Mouse (Mus musculus): ENCODE results near the gene Tsc2. TPM values are rescaled to one million over a fixed set of nuclear protein-coding genes. Genes with fewer than 3 reads are reported as not detected.

The Tsc2 gene
- total RNA-seq, 2 experiments from 2014 or later = 182 to 189 TPM

GRCm38 (mm10) chr17:24573811-24574210, 58.6 kb downstream of the Tsc2 start:
- no peak for DNase-seq (ENCODE audit: low spot score in 2 of 2)

GRCm38 (mm10) chr17:24572651-24573245, 59.7 kb downstream of the Tsc2 start:
- no peak for DNase-seq (ENCODE audit: low spot score in 2 of 2)

DNA sequence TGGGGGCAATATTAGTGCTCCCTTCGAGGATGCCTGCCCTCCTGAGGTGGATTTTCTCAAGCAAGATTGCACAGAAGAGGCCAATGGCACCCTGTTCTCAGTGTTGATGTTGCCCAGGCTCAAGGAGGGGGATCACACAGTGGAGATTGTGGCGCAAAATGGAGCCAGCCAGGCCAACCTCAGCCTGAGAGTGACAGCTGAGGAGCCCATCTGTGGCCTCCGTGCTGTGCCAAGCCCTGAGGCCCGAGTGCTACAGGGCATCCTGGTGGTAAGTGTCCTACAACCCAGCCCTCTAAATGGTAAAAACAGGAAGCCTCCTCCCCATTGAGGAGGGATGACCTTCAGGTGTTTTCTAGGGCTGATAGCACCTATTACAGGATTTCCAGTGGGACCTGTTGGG, 62.6 kb downstream of the Tsc2 start:
- DNase-seq (ENCODE audit: low spot score in 2 of 2) = no peak

- DNase-seq (ENCODE audit: low spot score in 2 of 2) = no peak
Measured at GRCm38 (mm10) chr17:24567034-24567779, 65.2 kb downstream of the Tsc2 start.

GRCm38 (mm10) chr17:24565792-24566191, 66.6 kb downstream of the Tsc2 start:
- DNase-seq (ENCODE audit: low spot score in 2 of 2) = no peak

- DNase-seq (ENCODE audit: low spot score in 2 of 2) = no peak
Measured at GRCm38 (mm10) chr17:24565092-24565491, 67.3 kb downstream of the Tsc2 start.

GRCm38 (mm10) chr17:24564422-24564821, 68.0 kb downstream of the Tsc2 start:
- no peak for DNase-seq (ENCODE audit: low spot score in 2 of 2)

DNA sequence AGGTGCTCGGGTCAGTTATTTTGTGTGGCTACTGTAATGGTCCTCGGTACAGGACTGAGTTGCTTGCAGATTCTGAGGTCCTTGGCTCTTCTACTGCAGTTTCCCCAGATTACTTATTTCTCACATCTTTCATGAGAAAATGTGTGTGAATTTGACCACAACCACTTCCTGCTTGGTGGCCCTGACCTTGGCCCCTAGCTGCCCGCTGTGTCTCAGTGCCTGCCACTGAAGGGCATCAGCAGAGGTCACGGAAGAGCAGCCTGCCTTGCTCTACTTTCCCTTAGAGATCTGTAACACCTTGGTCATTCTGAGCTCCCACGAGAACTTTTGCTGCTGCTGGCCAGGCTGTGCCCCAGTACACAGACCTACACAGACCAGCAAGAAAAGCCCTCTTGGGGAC, 68.8 kb downstream of the Tsc2 start:
- DNase-seq (ENCODE audit: low spot score in 2 of 2) = no peak

GRCm38 (mm10) chr17:24561592-24561991, 70.8 kb downstream of the Tsc2 start:
- no peak for DNase-seq (ENCODE audit: low spot score in 2 of 2)

- no peak for DNase-seq (ENCODE audit: low spot score in 2 of 2)
Measured at GRCm38 (mm10) chr17:24560301-24561028, 72.0 kb downstream of the Tsc2 start.

DNA sequence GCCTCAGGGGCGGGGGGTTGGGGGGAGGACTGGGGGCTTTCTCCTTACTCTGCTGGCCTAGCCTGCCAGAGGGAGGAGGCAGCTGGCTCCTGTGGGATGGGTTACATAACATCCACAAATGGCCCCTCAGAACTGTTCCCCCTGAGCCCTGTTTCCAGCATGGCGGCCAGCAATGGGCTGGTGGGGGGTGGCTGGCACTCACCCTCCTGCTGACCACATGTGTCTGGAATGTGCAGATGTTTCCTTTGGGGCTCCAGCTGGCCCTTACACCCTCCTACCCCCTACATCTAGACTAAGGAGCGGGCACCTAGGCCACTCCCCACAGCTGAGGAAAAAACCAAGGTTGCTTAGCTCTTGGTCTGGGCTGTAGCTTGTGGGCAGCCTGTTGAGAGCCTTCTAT, 73.3 kb downstream of the Tsc2 start:
- no peak for DNase-seq (ENCODE audit: low spot score in 2 of 2)

DNA sequence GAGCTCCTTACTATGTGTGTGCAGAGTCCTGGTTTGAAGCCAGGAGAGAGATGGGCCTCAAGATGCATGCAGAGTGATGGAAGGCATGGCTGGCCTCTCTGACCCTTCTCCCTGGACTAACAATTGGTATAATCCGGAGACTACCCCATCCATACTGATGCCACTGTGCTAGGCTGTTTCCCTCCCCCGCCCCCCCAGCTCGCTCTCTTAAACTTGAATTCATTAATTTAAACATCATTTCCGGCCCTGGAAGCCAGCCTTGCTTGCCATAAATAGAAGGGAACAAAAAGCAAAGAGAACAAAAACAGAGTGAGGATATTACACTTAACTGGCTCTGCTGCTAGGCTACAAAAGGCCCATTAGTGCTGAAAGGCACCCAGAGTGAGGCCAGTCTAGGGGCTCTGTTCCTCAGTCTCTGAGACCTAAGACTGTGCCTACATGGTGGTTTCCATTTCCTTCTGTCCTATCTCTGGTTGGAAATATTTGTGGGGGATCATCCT, 73.8 kb downstream of the Tsc2 start:
- DNase-seq (ENCODE audit: low spot score in 2 of 2) = peak in 1 of 2 experiments; percentile 71

- no peak for DNase-seq (ENCODE audit: low spot score in 2 of 2)
Measured at GRCm38 (mm10) chr17:24557091-24557490, 75.3 kb downstream of the Tsc2 start.

DNA sequence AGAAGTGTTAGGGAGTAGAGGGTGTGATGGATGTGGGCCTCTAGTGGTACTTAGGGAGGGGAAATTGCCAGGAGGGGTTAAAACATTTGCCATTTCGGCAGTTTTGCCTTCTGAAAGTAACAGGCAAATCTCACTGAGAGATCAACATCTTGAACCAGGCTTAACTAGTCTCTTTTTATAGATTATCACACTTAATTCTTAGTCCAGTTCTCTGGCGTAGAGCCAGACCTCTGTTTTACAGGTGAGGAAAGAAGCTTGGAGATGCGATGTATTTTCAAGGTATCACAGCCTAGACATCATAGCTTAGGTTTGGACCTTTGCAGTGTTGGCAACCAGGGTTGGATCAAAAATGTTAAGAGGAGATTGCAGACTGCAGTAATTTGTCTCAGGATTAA, 81.4 kb downstream of the Tsc2 start:
- no peak for DNase-seq (ENCODE audit: low spot score in 2 of 2)

- DNase-seq (ENCODE audit: low spot score in 2 of 2) = peak in 1 of 2 experiments; percentile 80
Measured at GRCm38 (mm10) chr17:24550416-24551049, 81.9 kb downstream of the Tsc2 start.

DNA sequence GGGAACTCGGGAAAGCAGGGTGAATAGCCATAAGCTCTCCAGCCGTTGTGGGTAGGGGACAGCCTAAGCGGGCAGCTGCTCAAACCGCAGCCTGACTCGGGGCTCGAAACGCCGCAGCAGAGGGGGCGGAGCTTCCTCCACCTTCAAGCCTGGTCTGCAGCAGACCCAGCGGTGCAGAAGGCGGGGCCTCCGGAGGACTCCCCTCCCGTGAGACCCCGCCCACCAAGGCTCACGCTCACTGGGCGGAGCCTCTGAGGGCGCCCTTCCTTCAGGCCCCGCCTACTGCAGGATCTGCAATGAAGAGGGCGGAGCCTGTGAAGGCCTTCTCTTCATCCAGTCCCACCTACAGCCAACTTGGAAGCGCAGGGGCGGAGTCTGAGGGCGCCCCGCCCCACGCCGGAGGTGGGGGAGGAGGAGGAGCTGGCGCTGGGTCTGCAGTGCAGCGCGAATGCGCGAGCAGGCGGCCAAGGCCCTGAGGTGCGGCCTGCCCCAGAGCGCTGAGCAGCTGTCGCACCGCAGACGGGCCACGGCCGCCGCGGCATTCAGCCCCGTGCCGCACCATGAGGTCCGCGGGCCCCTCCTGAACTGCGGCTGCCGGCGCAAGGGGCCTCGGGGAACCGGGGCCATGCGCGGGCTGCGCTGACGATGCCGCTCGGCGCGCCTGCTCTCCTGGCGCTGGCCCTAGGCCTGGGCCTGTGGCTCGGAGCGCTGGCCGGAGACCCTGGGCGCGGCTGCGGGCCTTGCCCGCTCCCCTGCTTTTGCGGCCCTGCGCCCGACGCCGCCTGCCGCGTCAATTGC, 82.6 kb downstream of the Tsc2 start, which contains the start of gene Pkd1:
Gene Pkd1, plus strand, starts transcription at position 217 of the 798 bp plus-strand sequence.
- DNase-seq (ENCODE audit: low spot score in 2 of 2) = peak; percentile 99

DNA sequence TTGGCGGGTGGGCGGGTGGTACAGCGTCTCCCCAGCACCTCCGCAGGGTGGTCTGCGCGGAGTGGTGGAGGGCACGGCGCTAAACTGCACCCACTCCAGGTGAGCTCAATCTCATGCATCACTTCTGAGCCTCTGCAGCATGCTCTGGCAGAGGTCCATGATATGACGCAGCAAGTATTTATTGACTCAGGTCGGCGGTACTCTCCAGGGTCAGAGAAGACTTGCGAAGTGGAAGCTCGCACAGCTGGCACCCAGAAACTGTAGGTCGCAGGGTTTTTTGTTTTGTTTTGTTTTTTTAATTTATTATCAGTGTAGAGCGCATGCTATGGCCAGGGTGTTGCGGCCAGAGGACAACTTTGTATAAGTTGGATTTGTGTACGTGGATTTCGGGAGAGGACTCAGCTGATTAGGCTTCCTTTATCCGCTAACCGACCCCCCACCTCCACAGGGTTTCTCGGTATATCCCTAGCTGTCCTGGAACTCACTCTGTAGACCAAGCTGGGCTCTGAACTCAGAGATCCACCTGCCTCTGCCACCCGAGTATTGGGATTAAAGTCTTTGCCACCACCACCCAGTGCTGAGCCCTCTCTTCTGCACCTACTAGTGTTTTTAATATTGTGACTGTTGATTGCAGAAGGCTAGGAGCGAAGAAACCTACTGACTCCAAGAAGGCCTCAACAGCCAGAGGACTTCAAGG, 83.4 kb downstream of the Tsc2 start:
- peak in 1 of 2 experiments; percentile 58 for DNase-seq (ENCODE audit: low spot score in 2 of 2)

DNA sequence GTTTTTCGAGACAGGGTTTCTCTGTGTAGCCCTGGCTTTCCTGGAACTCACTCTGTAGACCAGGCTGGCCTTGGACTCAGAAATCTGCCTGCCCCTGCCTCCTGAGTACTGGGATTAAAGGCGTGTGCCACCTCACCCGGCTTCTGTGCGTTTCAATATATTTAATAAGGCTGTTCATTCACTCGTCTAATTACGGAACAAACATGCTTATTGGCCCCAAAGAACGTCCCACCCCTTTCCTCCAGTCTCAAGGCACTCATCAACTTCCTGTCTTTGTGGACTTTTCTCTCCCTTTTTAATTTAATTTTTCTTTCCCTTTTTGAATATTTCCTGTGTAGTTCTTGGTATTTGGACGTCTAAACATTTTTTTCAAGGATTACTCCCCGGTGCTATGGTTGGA, 84.0 kb downstream of the Tsc2 start:
- no peak for DNase-seq (ENCODE audit: low spot score in 2 of 2)

DNA sequence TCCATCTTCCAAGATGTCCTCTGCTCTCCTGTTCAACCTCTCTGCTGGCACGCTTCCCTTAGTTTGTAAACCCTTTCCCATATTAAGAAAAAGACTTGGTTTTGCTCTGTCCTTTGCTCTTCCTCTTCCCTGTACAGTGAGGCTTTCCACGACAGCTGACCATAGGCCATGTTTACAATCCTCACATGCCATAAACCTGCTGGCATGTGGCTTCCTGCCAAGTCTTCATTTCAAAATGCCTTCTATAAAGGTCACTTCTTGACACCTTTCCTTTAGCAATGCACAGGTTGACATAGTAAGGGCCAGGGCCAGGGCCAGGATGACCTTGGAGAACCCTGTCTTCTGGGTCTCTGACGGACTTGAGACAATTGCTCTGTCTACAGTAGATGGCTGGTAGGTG, 86.2 kb downstream of the Tsc2 start:
- no peak for DNase-seq (ENCODE audit: low spot score in 2 of 2)
